Mouse (Mus musculus): ENCODE data around the gene Mcoln3.

Mcoln3 gene

DNA sequence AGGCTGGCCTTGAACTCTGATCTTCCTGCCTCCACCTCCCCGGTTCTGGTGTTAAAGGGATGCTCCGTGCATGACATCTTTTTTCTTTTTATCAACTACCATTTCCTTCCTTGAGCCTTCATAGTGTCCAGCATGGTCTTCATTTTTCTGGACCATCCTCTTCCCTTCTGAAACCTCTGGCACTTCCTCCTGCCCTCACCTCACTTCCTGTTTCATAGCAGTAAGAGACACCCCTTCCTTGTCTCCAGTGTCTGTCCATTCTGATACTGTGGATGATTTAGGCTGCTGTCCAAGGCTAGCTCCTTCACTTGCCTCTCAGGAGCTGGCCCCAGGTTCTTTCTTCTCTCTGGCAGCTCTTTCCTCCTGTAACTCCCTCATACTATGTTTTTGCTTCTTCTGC is 18.2 kb downstream of the Mcoln3 start:
- no peak for DNase-seq

DNA sequence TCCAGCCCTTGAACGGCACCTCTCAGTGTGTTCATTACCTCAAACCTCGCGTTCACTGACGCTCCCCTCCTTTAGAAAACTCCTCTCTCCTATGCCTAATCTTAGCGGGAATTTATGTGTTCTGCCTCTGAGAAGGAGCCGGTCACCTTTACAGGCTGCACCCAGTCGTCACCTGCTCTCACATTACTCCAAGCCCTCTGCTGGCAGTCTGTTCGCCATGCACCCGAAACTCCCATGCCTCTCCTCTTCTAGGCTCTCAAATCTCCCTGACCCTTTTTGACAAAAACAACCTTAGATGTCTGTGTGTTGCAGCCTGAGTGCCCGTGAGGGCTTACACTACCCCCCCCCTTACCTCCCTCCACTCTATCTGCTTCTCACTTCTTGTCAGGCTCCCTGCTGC is 19.2 kb downstream of the Mcoln3 start:
- DNase-seq = no peak

DNA sequence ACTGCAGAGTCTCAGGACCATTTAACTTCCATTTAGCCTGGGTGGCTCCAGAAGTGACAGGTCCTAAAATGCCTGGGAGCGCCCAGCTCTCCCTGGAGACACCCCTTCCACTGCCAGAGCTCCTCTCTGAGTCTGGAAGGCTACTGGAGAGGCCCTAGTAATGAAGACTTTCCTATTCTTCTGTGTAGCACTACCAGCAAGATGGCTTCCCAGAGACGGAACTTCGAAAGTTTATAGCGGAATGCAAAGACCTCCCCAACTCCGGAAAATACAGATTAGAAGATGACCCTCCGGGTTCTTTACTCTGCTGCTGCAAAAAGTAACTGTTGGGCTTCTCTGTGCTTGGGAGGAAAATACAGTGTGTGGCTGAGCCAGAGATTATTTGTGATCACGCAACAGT is 23.0 kb downstream of the Mcoln3 start:
- DNase-seq = no peak

DNA sequence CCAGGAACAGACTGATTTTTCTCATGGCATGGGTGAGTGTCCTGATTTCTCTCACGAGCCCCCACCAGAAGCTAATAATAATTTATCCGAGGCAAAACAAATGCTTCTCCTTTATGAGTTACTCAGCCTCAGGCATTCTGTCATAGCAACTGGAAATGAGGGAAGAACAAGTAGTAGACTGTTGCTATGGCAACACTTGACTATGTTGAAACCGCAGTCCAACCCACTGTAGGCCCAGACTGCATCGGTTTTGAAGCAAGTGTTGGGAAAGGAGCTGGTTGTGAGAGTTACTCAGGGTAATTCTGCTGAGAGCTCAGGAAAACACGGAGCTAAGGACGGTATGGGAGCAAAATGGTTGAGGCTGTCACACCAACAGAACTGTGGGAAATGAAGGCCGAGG is 25.3 kb downstream of the Mcoln3 start:
- DNase-seq = no peak

DNA sequence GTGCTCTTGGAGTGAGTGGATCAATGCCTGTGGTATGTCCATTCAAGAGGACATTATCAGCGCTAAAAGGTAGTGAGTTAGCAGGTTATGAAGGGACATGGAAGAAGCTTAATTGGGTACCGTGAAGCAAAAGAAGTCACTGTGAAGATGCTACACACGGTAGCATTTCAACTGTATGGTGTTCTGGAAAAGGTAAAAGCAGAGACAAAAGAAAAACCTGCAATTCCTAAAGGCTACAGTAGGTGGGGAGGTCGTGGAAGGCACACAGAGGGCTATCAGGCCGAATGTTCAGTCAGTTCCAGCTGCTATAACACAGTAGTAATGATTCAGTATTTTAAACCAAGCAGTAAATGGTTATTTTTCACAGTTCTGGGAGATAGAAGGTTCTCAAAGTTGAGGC is 28.3 kb downstream of the Mcoln3 start:
- DNase-seq = no peak

DNA sequence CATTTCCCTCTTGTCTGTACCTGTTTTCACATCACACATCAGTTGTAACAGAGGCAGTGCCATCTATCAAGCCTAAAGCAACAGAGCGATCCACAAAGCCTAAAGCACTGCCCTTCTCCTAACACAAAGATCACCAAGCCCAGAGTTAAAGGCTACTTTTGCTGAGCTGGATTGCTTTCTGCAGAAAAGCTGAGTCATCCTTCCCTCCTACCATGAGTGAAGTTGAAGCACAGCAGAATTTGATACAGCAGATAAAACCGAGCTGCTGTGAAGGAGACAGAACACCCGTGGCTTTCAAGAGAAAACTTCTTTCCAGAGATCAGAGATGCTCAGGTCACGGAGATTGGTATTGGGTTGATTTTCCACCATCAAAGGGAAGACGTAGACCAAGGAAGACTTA is 28.9 kb downstream of the Mcoln3 start:
- no peak for DNase-seq

DNA sequence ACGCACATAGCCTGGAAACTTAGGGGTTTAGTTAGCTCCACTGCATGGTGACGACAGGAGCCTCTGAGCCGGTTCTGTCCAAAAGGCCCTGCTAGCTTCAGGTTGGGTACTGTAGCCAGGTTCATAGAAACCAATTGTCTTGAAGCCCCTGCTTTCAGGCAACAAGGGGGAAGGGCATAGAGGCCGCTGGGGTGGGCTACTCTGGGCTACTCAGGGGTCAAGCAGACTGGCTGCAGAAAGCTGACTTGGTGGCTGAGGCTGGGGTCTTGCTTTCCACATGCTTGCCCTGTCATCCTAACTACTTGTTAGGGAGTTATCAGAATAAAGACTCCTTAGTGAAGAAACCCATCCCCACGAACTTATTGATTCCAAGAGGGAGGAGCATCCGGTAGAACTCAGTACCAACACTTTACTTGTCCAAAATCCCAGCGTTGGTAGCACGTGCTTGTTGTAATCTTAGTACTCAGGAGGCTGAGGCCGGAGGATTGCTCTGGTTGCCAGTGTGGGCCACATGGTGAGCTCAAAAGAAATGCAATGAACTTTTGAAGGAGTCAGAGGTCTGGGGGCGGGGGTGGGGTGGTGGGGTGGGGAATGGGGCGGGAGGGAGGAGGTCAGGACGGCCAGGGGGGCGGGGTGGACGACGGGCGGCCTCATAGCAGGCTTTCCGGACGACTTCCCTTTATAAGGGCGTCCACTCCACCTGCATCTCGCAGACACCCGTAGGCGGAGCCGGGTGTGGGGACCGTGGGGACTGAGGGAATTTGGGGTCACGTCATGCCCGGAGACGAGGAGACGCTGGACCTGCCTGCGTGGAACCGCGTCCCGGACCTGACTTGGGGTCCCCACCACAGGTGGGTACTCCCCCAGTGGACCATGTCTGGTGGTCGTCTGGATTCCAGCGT is 32.2 kb downstream of the Mcoln3 start, which contains the start of gene Mcoln2:
Mcoln2 (plus strand) TSS at position 678 of the 902 bp plus-strand sequence.
- peak; percentile 28 for DNase-seq

DNA sequence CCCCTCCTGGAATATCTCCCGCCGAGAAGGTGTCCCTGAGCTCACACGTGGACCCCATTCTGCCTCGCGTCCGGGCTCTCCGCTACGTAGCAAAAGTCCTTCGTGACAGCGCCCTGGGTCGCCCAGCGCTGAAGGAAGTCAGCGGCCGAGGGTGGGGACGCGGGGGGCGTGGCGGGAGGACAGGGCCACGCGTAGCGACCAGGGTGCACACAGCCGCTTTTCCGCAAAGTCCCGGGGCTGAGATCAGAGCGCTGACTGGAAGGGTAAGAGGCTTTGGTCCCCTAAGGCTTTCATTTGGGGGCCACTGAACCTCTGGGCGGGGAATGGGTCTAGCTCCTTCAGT is 32.8 kb downstream of the Mcoln3 start:
- DNase-seq = peak; percentile 66

DNA sequence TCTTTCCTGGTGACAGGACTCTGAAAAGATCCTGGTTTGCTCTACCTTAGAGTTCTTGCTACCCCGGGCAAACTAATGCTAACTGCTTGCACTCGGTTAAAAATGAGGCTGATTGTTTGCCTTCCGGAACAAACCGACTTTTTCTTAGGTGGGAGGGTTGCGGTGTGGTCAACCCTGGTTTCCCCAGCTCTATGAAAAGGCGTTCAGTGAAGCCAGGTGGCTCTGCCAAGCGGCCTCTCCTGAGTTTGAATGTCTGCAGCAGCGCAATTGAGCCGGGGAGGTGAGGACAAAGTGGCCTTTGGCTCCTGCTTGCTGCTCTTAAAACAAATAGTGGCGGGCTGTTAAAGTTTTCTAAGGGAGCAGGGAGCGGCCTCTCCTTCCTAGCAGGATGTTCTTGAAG is 33.3 kb downstream of the Mcoln3 start:
- DNase-seq = peak; percentile 35

DNA sequence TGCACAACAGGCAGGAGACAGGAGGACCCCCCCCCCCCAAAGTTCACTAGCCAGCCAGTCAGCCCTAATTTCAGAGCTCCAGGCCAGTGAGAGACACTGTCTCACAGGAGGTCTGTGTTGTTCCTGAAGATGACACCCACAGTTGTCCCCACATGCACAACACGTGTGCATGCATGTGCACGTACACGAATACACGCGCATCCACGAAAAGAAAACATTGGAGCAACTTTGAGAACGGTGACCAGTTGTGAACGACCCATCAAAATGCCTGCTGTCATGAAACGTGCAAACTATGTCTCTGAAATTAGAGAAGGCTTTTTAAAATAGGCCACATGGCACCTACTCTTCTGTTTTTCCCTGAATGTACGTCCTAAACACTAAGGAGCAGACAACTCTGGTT is 34.1 kb downstream of the Mcoln3 start:
- no peak for DNase-seq

DNA sequence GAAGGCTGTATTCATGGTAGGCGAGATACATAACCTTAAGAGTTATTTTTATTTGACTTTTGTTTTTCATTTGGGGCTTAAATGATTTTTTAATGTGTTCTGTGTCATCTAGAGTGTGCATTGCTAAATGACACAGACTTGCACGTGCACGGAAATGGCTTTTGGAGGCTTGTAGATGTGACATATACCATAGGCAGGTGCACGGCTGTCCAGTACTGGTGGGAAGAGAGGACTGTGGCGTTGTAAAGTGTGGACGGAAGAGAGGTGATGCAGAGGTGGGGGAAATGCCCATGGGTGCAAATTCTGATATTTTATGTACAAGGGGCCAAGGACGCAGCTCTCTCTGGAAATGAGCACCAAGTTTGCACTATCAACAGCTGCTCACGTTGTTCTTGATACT is 34.5 kb downstream of the Mcoln3 start:
- DNase-seq = no peak

DNA sequence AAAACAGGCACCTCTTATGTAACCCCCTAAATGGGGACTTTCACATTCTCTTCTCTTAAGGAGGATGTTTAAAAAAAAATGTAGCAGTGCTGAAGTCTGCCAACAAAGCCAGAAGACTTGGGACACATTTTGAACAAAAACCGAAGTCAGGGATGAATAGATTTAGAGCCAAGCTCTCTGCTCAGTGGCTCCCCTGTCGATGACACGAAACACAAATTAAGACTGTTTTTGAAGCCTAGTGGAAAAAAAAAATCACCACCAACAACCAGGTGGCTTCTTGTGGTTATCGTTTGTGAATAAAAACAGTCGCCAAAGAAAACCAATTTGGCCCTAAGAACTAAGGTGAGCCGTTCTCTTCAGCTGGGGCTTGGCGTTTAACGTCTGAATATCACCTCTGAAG is 35.1 kb downstream of the Mcoln3 start:
- DNase-seq = no peak

DNA sequence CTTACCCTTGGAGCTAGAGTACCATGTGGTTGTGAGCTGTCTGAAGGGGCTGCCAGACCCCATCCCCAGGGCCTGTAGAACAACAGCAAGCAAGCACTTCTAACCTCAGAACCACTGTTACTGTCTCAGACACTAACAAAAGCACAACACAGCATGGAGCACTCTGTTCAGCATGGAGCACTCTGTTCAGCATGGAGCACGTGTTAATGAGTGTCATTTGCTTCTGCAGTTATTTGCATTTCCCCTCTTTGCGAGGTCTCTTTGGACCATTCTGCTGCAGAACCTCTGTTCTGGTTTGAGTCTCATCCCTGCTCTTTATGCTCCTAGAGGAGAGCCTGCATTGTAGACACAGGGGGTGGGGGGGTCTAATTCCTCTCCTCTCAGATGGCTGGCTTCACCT is 35.7 kb downstream of the Mcoln3 start:
- no peak for DNase-seq

DNA sequence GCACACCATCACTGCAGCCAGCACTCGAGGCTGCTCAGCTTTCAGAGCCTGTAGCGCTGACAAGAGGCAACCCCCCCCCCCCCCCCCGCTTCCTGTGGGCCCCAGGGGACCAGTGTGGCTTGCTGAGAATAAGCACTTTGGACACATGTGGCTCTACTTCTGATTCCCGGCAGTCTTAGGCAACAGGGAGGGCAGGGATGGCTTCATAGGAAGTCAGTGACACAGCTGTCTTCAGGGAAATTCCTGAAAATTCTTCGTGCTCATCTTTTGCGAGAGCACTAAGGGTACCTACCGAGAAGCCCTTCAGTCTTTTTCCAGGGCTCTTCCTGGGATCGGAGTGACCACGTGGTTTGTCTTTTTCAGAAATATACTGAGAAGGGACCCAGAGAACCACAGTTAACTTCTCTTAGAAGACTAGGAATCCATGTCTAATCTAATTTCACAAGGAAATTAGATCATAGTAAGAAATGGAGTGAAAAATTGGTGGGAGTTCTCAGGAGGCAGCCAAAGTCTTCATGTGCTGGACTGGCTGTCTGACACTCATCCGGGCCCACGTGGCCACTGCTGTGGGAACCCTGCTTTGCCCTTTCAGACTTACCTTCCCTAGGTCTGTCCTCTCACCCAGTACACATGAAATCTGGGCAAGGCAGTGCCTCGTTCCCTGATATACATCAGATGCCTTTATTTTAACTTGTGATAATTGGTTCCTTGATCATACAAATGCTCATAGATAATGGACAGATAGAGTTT is 36.8 kb downstream of the Mcoln3 start:
- DNase-seq = no peak

DNA sequence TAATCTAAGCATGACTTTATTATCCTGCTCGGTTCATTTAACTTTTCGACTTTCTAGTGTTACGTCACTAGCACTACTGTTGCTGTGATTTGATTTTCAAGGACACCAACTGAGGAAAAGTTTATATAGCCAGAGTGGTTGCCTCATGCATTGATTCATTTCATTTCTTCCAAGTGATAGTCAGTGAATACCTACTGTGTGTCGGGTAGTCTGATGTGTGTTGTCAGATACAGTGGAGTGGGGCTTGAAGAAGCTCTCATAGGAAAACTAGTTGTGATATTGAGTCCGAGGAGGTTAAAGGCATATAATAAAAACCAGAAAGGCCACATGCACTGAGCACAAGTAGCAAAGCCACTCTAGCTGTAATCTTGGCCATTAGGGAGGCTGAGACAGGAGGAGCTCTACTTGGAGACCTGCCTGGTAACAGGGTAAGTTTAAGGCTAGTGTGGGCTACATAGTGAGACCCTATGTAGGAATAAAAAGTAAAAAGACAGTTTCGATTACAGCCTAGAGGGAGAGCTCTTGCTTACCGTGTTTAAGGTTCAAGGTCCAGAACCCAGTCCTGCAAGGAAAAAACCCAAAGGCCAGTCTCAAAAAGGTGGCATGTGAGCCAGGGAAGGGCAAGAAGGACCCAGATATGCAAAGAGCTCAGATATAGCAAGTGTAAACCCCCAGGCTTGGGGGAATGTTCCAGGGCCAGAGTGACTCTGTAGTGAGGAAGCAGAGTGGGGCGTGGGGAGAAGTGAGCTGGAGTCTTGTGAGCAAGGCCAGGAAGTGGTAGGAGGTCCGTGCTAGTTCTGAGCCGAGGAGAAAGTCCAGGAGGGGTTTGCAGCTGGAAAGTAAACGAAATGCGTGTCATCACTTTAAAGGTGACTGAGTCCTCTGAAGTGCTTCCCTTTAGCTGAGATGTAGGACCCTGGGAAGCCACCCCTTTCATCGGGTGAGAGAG is 38.7 kb downstream of the Mcoln3 start:
- DNase-seq = peak; percentile 38

DNA sequence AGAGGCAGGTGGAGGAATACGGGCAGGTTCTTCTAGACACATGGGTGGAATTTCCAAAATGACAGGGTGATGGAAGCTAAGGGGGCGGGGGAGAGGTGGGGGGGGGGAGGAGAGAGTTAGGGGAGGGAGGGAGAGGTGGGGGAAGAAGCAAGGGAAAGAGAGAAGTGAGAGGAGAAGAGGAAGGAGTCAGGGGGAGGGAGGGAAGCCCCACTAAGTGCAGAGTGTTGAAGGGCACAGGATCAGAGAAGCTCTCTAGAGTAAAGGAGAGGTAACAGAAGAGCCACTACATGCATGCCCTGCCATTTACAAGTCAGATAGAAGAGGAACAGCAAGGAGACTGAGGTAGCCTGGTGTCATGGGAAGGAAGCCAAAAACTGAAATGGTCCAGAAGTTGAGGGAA is 39.6 kb downstream of the Mcoln3 start:
- DNase-seq = no peak

DNA sequence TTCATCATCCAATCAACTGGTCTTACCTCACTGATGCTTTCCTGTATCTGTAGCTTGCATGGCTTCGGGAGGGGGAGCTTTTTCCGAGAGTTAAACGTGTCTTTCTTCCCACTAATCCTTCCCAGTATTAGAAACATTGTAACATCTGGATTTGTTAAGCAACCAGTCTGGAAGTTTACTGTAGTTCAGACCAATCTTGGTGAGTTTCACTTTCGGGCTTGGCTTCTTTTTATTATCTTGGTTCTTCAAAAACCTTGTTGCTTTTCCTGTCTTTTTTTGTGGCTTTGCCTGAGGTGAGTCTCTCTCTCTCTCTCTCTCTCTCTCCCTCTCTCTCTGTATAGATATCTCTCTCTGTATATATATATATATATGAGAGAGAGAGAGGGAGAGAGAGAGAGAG is 40.8 kb downstream of the Mcoln3 start:
- no peak for DNase-seq

DNA sequence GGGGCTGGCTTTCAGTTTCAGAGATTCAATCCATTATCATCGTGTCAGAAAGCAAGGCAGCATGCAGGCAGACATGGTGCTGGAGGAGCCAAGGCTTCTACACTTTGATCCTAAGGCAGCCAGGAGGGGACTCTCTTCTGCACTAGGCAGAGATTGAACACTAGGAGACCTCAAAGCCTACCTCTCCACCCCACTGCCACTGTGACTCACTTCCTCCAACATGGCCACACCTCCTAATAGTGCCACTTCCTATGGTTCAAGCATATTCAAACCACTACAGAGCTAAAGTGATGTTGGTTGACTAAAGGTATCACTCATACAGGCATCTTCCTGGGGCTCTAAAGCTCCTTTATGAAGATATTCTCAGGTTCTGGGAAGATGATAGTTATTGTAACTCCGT is 42.1 kb downstream of the Mcoln3 start:
- DNase-seq = no peak

DNA sequence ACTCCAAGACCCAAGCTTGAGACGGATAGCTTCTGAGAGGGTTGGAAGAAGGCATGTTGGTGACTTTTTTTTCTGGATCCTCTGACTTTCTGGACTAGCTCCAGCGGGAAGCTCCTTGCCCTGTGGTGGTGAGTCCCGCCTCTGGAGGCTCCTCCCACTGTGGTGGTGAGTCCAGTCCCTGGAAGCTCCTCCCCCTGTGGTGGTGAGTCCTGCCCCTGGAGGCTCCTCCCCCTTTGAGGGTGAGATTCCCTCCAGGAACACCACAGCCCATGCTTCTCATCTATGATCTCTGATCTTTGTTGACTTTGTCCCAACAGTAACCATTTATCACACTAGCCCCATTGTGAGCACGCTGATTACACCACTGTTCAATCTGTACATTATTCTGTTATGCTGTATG is 44.9 kb downstream of the Mcoln3 start:
- no peak for DNase-seq

DNA sequence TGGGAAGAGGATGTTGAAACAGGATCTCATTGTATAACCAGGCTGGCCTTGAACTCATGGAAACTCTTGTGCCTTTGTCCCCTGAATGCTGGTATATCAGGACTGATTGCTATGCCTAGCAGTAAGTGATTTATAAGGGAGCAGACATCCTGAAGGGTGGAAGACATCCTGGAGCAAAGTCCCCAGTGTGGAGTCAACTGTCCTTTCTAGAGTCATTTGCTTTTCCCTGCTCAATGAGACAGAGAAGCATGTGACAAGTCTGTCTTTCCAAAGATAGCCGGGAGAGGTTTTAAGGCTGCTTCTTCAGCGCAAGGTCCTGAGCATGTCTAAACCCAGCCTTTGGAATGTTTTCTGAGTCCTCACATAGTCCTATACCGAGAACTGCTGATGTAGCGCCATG is 52.1 kb downstream of the Mcoln3 start:
- no peak for DNase-seq

DNA sequence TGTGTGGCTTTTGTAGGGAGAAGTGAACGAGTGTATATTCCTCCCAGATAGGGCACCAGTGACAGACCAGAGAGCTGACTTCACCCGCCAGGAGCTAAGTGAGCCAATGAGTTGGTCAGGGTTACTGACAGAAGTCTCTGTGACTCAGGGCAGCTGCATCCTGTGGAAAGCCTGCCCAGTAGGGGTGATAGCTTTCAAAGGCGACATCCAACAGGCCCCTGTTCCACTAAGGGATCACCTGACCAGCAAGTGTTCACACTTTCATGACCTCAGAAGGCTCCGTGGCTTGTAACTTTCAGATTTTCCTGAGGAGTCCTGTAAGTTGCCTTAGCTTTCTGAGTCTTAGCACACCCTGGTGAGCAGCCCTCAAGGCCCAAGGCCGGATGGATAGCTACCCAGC is 55.8 kb downstream of the Mcoln3 start:
- DNase-seq = no peak

DNA sequence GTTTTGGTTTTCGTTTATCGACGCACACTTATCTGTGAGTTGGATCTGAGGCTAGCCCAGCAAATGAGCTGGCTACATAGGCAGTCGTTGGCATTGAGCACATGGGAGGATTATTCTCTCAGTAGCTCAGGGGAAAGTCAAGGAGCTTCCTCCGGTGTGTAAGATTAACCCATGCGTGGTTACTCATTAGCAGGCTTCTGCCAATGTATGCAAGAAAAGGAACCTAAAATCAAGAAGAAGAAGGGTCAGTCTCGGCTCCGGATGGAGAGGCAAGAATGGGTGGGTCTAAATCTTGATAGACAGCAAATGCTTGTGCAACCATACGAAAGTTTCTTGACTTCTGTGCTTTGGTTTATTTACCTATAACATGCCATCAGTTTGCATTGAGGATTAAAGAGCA is 57.0 kb downstream of the Mcoln3 start:
- DNase-seq = no peak

DNA sequence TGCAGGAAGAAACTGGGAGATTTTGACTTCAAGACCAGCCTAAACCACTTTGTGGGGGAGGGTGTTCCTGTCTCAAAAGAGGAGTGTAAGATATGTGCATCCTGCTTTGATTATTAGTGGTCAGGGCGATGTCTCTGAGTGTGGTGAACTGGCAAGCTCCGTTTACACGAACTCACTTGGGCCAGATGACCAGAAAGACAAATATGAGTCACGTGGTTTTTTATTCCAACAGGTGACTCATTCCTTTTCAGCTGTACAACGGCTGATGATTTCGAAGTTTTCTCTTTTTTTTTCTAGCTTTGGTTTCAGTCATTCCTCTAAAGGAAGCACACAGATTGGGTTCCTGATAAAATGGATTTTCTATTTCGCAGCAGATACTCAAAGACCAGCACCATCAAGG is 60.0 kb downstream of the Mcoln3 start:
- DNase-seq = no peak

Measured in lung, postnatal 36 days (tissue).